Mouse (Mus musculus) hindbrain, embryonic 15.5 days (tissue): Measurements from ENCODE around the gene 1700074P13Rik. TPM values are rescaled to one million over a fixed set of nuclear protein-coding genes. Genes with fewer than 3 reads are reported as not detected.

ENCODE experiments used
- polyA plus RNA-seq: library from polyadenylated mRNA; unstranded; fragments of >200 nt; fragmentation: Nextera tagmentation; extraction: Ambion mirVana; gene quantifications from 2 replicates; pipeline ENCODE4 v1.2.1, GENCODE M21; 2015

1700074P13Rik gene
- polyA plus RNA-seq, 1 experiment from 2014 or later: not detected

Other genes with a start within 250 kb of the 1700074P13Rik start
- gene Moxd2, start 53.1 kb downstream of the 1700074P13Rik start, polyA plus RNA-seq: not detected in 2 replicates
- not detected in 2 replicates for gene Prss58, start 40.2 kb downstream of the 1700074P13Rik start, polyA plus RNA-seq
- gene Gm4744, start 11.3 kb upstream of the 1700074P13Rik start, polyA plus RNA-seq: not detected in 2 replicates
- gene 1810009J06Rik, start 24.2 kb upstream of the 1700074P13Rik start, polyA plus RNA-seq: not detected in 2 replicates
- gene Gm2663, start 58.9 kb upstream of the 1700074P13Rik start, polyA plus RNA-seq: not detected in 2 replicates
- gene 2210010C04Rik, start 95.0 kb upstream of the 1700074P13Rik start, polyA plus RNA-seq: not detected in 2 replicates